Mouse (Mus musculus) embryonic facial prominence, embryonic 11.5 days (tissue): ENCODE data around the gene Gm20388. TPM values are rescaled to one million over a fixed set of nuclear protein-coding genes. Genes with fewer than 3 reads are reported as not detected.

Source experiments
- ATAC-seq: fragments of 200-750 bp; cut with Nextera tagmentation; replicated peaks from 2 replicates; pipeline ENCODE4 v1.8.0; 2017; ENCODE audit warnings: low read depth; ENCODE audit not compliant: insufficient number of reproducible peaks, low FRiP score, low TSS enrichment
- DNase-seq: peaks from one replicate; pipeline ENCODE4 v3.0.0-alpha.2; 2015; ENCODE audit warnings: low spot score
- H3K27ac ChIP-seq: fragments of 300-500 bp; sonication (generic); replicated peaks from 2 replicates; pipeline ENCODE4 v1.5.1; 2014; ENCODE audit warnings: mild to moderate bottlenecking, low read depth, low read length, control low read depth
- H3K27me3 ChIP-seq: fragments of 300-500 bp; sonication (generic); 2 replicates; pipeline ENCODE4 v1.6.1; 2014; ENCODE audit warnings: mild to moderate bottlenecking, low read length, moderate library complexity, mixed read lengths; ENCODE audit not compliant: control insufficient read depth, insufficient read depth
- H3K36me3 ChIP-seq: fragments of 300-500 bp; sonication (generic); replicated peaks from 2 replicates; pipeline ENCODE4 v1.6.1; 2014; ENCODE audit warnings: low read depth, mild to moderate bottlenecking, low read length, moderate library complexity, mixed read lengths; ENCODE audit not compliant: control insufficient read depth, insufficient read depth
- H3K4me1 ChIP-seq: fragments of 300-500 bp; sonication (generic); 2 replicates; pipeline ENCODE4 v1.6.1; 2014; ENCODE audit warnings: low read length, mixed read lengths; ENCODE audit not compliant: control insufficient read depth, insufficient read depth
- H3K4me2 ChIP-seq: fragments of 300-500 bp; sonication (generic); 2 replicates; pipeline ENCODE4 v1.6.1; 2014; ENCODE audit warnings: low read depth, mild to moderate bottlenecking, control low read depth, low read length, moderate library complexity
- H3K4me3 ChIP-seq: fragments of 300-500 bp; sonication (generic); 2 replicates; pipeline ENCODE4 v1.5.1; 2014; ENCODE audit warnings: low read depth, low read length, control low read depth
- H3K9ac ChIP-seq: fragments of 300-500 bp; sonication (generic); replicated peaks from 2 replicates; pipeline ENCODE4 v1.6.1; 2014; ENCODE audit warnings: mild to moderate bottlenecking, control low read depth, low read length
- H3K9me3 ChIP-seq: fragments of 300-500 bp; sonication (generic); replicated peaks from 2 replicates; pipeline ENCODE4 v1.6.1; 2016; ENCODE audit warnings: mild to moderate bottlenecking, low read length, inconsistent platforms, mixed read lengths; ENCODE audit not compliant: control insufficient read depth
- WGBS: fragments of 180-500 bp; shearing (Covaris S2); extraction: QIAGEN DNeasy Blood & Tissue Kit; methylation state at CpG from one replicate; pipeline ENCODE4 v1.1.7; 2014; 5-methylcytosine and 5-hydroxymethylcytosine counted together
- polyA plus RNA-seq: library from polyadenylated mRNA; unstranded; fragments of >200 nt; fragmentation: Nextera tagmentation; extraction: Ambion mirVana; gene quantifications from 2 replicates; pipeline ENCODE4 v1.2.1, GENCODE M21; 2014

The Gm20388 gene
- polyA plus RNA-seq, 1 experiment from 2014 or later, result 3.1 TPM

GRCm38 (mm10) chr8:123416944-123417555 lies 3506.4 kb downstream of the Gm20388 start:
- DNase-seq (no peak), ATAC-seq (no peak)
- no peaks in the 10 kb centered on the region for H3K9me3 ChIP-seq
- no peaks in the 10 kb centered on the region for H3K36me3 ChIP-seq
- no peak overlapping the region for H3K9ac ChIP-seq
- H3K4me3 ChIP-seq, result no peak overlapping the region
- H3K4me2 ChIP-seq, result no peak overlapping the region
- WGBS, result 78% methylated on average over 8 of the region's 8 CpGs
- H3K27ac ChIP-seq, result no peak overlapping the region
- peaks cover 19% of the 10 kb centered on the region for H3K27me3 ChIP-seq
- no peaks in the 10 kb centered on the region for H3K4me1 ChIP-seq

GRCm38 (mm10) chr8:123419711-123420110 lies 3509.1 kb downstream of the Gm20388 start:
- Histone ChIP-seq H3K4me3 (no peak overlapping the region), H3K9ac (no peak overlapping the region), H3K4me2 (no peak overlapping the region), H3K9me3 (no peaks in the 10 kb centered on the region), H3K27me3 (no peaks in the 10 kb centered on the region), H3K4me1 (no peaks in the 10 kb centered on the region), H3K36me3 (no peaks in the 10 kb centered on the region), H3K27ac (no peak overlapping the region)
- 92% methylated on average over 4 of the region's 4 CpGs for WGBS
- no peak for ATAC-seq
- no peak for DNase-seq

- no peaks in the 10 kb centered on the region for H3K36me3 ChIP-seq
- DNase-seq (no peak), ATAC-seq (no peak)
These were observed 3510.1 kb downstream of the Gm20388 start for GRCm38 (mm10) chr8:123420525-123421281.

GRCm38 (mm10) chr8:123421325-123421724 lies 3510.7 kb downstream of the Gm20388 start:
- WGBS, result 91% methylated on average over 19 of the region's 19 CpGs
- no peak overlapping the region for H3K27ac ChIP-seq
- H3K27me3 ChIP-seq, result no peaks in the 10 kb centered on the region
- no peak overlapping the region for H3K4me2 ChIP-seq
- ATAC-seq (no peak), DNase-seq (no peak)
- H3K36me3 ChIP-seq, result no peaks in the 10 kb centered on the region
- H3K9me3 ChIP-seq, result no peaks in the 10 kb centered on the region
- no peak overlapping the region for H3K4me3 ChIP-seq
- H3K9ac ChIP-seq, result no peak overlapping the region
- no peaks in the 10 kb centered on the region for H3K4me1 ChIP-seq

More at GRCm38 (mm10) chr8:123420525-123421281, 3510.1 kb downstream of the Gm20388 start:
- Histone ChIP-seq H3K4me3 (no peak overlapping the region), H3K4me1 (no peaks in the 10 kb centered on the region), H3K27ac (no peak overlapping the region), H3K9ac (no peak overlapping the region), H3K4me2 (no peak overlapping the region), H3K27me3 (no peaks in the 10 kb centered on the region), H3K9me3 (no peaks in the 10 kb centered on the region)
- 92% methylated on average over 34 of the region's 34 CpGs for WGBS

GRCm38 (mm10) chr8:123422056-123422780 lies 3511.6 kb downstream of the Gm20388 start:
- Histone ChIP-seq H3K4me1 (no peaks in the 10 kb centered on the region), H3K9me3 (no peaks in the 10 kb centered on the region), H3K27me3 (no peaks in the 10 kb centered on the region), H3K4me2 (no peak overlapping the region), H3K9ac (no peak overlapping the region), H3K4me3 (no peak overlapping the region), H3K27ac (no peak overlapping the region), H3K36me3 (no peaks in the 10 kb centered on the region)
- WGBS, result 19% methylated on average over 17 of the region's 17 CpGs
- DNase-seq (peak; percentile 84), ATAC-seq (no peak; the same call in 1 of the 2 replicates)

DNA sequence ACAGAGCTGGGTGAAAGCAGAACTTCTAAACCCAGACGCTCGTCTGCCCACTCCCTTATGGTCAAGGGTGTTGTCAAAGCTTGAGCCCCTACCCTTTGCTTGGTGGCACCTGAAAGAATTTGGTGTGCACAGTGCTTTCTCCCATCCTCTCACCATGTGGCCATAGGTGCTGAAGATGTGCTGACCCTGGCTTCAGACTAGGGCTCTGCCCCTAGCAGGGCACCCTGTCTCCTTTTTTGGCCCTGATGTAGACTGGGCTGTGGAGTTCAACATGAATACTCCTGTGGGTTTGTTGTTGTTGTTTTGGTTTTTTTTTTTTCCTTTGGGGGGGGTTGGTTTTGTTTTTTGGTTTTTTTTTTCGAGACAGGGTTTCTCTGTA lies 3512.1 kb downstream of the Gm20388 start:
- no peak overlapping the region for H3K27ac ChIP-seq
- H3K9me3 ChIP-seq, result peaks cover 3% of the 10 kb centered on the region
- H3K4me3 ChIP-seq, result no peak overlapping the region
- H3K4me1 ChIP-seq, result no peaks in the 10 kb centered on the region
- no peak overlapping the region for H3K9ac ChIP-seq
- no peaks in the 10 kb centered on the region for H3K27me3 ChIP-seq
- H3K36me3 ChIP-seq, result no peaks in the 10 kb centered on the region
- H3K4me2 ChIP-seq, result no peak overlapping the region
- ATAC-seq (no peak), DNase-seq (no peak)
- WGBS, result 13% methylated on average over 3 of the region's 3 CpGs

DNA sequence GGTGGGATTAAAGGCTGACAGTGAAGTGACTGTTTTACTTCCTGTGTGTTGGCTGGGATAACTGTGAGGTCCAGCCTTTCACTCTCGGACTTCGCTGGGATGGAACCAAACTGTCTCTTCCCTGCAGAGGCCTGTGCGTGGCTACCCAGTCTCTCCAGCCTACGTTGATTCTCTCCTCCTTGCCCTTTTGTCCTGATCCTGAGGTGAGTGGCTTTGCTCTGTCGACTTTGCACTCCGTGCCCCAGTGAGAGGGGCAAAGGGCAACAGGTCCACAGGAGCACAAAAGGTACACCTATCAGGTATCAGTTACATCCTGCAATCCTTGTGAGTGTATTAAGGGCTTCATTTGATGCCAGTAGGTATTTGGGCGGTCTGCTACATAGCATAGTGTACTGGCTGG lies 3512.8 kb downstream of the Gm20388 start, which contains the start of gene Def8:
Gene Def8, plus strand, starts transcription at position 87 of the 400 bp plus-strand sequence.
- Histone ChIP-seq H3K27me3 (no peaks in the 10 kb centered on the region), H3K4me3 (no peak within 1 kb of the TSS), H3K4me1 (no peaks in the 10 kb centered on the region), H3K9ac (no peak within 1 kb of the TSS), H3K36me3 (no peaks in the 10 kb centered on the region), H3K4me2 (no peak within 1 kb of the TSS), H3K9me3 (peaks cover 7% of the 10 kb centered on the region), H3K27ac (no peak within 1 kb of the TSS)
- no peak for ATAC-seq
- no peak for DNase-seq
- 62% methylated on average over 7 of the region's 7 CpGs for WGBS
